Mouse (Mus musculus): ENCODE data around the gene Ccer1. TPM values are rescaled to one million over a fixed set of nuclear protein-coding genes. Genes with fewer than 3 reads are reported as not detected.
"Not testable (repeated sequence)": the region's sequence is repeated elsewhere in the genome, so short reads cannot be mapped to it uniquely, and the experiment has no call there.

Ccer1 gene
- total RNA-seq (2021): not detected
- long read RNA-seq, experiment 1: 0 reads
- long read RNA-seq, experiment 2: 0 reads

- no peak for DNase-seq (ENCODE audit: low spot score in 2 of 2)
These were observed at the start of gene Ccer1 for GRCm38 (mm10) chr10:97692913-97693312. Gene Ccer1 (plus strand): TSS chr10:97693059.

GRCm38 (mm10) chr10:97643768-97644167, 49.1 kb upstream of the Ccer1 start, which contains the start of gene Epyc:
Gene Epyc (plus strand): TSS chr10:97644068.
- DNase-seq (ENCODE audit: low spot score in 2 of 2): no peak

DNA sequence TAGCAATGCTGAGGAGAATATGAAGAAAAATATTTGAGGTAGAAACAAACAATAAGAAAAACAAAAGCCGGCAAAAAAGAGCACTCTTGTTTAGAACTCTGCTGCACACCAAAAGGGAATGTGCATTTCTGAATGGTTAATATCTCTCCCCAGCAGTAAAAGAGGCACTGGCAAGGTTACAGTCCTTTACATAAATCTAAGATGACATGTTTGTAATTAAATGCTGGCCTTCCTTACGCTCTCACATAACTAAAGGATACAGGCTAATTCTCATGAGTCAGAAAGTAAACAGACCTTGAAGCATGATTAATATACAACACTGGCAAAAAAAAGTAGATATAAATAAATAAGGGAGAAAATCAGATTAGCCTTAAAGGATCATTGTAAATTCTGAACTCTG, 42.5 kb upstream of the Ccer1 start:
- DNase-seq (ENCODE audit: low spot score in 2 of 2): no peak

GRCm38 (mm10) chr10:97659489-97659888, 33.4 kb upstream of the Ccer1 start:
- no peak for DNase-seq (ENCODE audit: low spot score in 2 of 2)

- DNase-seq (ENCODE audit: low spot score in 2 of 2): no peak
These were observed 24.2 kb upstream of the Ccer1 start for GRCm38 (mm10) chr10:97668656-97669055.

DNA sequence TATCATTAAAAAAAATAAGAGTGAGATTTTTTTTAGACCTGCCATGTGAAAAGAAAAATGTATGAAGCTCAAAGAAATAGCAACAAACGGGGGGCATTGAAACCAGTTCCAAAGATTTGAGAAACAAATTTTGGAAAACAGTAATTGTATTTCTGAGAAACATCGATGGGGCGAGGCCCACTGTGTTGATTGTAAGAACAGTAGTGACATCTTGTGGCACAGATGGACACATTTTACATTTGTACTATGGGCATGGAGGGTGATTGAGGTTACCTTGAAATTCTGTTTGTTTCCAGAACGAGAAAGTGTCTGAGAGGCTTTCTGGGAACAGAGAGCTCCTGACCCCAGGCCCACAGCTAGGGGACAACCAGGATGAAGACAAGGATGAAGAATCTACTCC, 22.7 kb upstream of the Ccer1 start:
- DNase-seq (ENCODE audit: low spot score in 2 of 2): no peak

GRCm38 (mm10) chr10:97673239-97673638, 19.6 kb upstream of the Ccer1 start:
- no peak for DNase-seq (ENCODE audit: low spot score in 2 of 2)

DNA sequence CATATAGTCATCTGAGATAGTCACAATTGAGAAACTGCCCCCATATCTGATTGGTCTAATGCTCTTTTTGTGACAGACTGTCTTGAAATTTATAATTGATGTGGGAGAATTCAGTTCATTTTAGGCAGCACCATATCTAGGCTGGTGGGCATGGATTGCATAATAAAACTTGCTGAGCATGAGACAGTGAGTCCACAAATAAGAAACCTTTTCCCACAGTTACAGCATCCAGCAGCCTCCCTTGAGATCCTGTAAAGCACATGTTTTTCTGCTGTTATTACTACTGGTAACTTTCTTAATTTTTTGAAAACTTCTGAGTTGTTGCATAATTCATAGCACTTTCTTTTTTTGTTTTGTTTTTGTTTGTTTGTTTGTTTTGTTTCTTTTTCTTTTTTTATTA, 9.9 kb upstream of the Ccer1 start:
- DNase-seq (ENCODE audit: low spot score in 2 of 2): no peak

DNA sequence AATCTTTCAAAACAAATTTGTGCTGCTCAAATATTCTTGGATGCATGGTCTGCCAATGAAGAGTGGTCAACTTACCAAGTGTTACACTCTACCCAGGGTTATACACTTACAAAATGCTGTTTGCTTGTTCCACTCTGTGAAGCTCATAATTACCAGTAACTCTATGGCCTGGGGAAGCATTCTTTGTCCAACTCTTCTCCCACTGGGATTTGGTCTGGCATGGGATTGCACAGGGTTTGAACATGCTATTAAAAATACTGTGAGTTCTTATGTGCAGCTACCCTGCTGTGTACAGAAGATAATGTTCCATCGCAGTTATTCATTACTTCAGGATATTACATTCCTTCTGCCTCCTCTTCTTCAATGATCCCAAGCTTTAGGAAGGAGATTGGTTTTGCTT, 5.7 kb upstream of the Ccer1 start:
- no peak for DNase-seq (ENCODE audit: low spot score in 2 of 2)

- no peak for DNase-seq (ENCODE audit: low spot score in 2 of 2)
These were observed 3.4 kb upstream of the Ccer1 start for GRCm38 (mm10) chr10:97689425-97689824.

- DNase-seq (ENCODE audit: low spot score in 2 of 2): no peak
These were observed 708 bp downstream of the Ccer1 start for GRCm38 (mm10) chr10:97693398-97694135.

GRCm38 (mm10) chr10:97702321-97702720, 9.5 kb downstream of the Ccer1 start:
- no peak for DNase-seq (ENCODE audit: low spot score in 2 of 2)

- DNase-seq (ENCODE audit: low spot score in 2 of 2): peak in 1 of 2 experiments; percentile 44
These were observed 11.7 kb downstream of the Ccer1 start for GRCm38 (mm10) chr10:97704562-97704961.

- DNase-seq (ENCODE audit: low spot score in 2 of 2): peak; percentile 34 to 39
These were observed 19.8 kb downstream of the Ccer1 start for GRCm38 (mm10) chr10:97712687-97713086.

DNA sequence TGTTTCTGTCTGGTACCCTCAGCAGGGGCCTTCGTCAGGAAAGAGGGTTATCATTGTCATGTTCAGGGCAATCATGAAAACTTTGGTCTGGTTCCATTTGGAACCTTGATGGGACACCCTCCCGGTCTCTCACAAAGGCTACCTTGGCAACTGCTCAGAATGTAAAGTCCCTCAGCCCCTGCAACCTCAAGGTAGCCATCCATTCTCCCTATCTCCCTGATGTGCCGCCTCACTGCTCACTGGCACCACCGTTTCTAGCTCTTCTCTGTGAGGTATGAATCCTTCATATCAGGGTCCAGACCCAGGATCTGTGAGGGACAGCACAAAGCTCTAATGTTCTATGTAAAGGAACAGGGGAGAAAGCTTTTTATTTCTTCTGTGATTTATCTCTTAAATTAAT, 21.7 kb downstream of the Ccer1 start:
- no peak for DNase-seq (ENCODE audit: low spot score in 2 of 2)

DNA sequence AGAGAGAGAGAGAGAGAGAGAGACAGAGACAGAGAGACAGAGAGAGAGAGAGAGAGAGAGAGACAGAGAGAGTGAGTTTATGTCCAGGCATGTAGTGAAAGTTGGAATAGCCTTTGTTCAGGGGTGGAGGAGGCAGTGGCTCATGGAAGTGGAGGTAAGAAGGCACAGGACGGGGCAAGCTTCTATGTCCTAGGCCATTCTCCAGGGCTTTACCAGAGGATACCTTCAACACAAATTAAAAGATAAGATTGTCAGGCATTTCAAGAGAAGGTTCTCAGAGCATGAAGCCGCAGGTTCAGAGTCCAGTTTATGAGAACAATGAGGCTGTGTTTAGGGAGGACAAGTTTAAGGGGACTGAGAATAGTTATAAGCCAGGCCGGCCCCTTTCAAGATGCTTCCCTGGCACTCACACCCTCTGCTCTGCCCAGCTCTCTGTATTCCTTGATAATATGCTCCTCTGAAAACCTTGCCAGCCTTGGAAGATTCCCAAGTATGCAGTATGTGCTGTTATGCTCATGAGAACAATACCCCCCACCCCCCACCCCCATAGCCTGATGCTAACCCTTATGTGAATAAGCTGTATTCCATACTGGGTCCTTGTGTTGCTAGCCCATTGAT, 22.5 kb downstream of the Ccer1 start:
- DNase-seq (ENCODE audit: low spot score in 2 of 2): no peak

GRCm38 (mm10) chr10:97717233-97717632, 24.4 kb downstream of the Ccer1 start:
- no peak for DNase-seq (ENCODE audit: low spot score in 2 of 2)

DNA sequence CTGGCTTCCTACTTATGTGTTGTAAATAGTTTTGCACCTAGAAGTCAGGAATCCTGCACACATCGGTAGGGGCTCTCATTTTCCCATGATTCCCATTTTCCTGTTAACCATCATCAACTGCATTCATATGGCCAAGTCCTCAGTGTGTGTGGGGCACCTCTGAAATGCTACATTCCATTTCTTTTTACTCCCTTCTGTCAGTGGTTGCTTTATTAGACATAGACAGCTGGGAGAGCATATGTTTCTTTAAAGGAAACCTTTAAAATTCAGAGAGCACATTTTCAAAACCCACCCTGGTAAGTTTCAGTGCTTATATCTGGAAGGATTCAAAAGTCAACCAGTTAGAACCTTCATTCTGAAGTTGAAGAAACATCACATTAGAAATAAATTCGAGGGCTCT, 25.2 kb downstream of the Ccer1 start:
- DNase-seq (ENCODE audit: low spot score in 2 of 2): no peak

- DNase-seq (ENCODE audit: low spot score in 2 of 2): no peak
These were observed 27.8 kb downstream of the Ccer1 start for GRCm38 (mm10) chr10:97720625-97721024.

DNA sequence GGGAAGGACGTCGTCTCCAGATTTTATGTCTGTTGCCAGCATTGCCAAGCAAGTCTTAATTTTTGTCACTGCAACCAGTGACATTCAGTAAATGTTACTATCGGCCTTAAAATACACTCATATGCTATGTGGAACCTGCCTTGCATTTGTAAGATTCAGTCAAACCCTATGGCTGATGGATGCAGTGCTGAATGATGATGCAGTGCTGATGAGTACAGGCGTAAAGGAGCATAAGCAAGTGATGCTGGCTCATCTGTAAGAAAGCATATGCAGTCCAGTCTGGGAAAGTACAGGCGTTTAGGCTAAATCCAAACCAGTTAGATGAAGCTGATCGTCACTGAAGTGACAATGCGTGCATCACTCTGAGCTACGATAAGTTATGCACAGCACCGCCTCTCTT, 29.9 kb downstream of the Ccer1 start:
- DNase-seq (ENCODE audit: low spot score in 2 of 2): no peak

GRCm38 (mm10) chr10:97725929-97726328, 33.1 kb downstream of the Ccer1 start:
- no peak for DNase-seq (ENCODE audit: low spot score in 2 of 2)

- DNase-seq (ENCODE audit: low spot score in 2 of 2): not testable (repeated sequence)
These were observed 33.8 kb downstream of the Ccer1 start, which contains the start of gene C030005K15Rik for GRCm38 (mm10) chr10:97726655-97727054. Gene C030005K15Rik (minus strand): TSS chr10:97726755.

All from left cerebral cortex, adult 18-20 months (tissue).